Mouse (Mus musculus): Measurements from ENCODE around the gene Wasf2.

Gene Wasf2

DNA sequence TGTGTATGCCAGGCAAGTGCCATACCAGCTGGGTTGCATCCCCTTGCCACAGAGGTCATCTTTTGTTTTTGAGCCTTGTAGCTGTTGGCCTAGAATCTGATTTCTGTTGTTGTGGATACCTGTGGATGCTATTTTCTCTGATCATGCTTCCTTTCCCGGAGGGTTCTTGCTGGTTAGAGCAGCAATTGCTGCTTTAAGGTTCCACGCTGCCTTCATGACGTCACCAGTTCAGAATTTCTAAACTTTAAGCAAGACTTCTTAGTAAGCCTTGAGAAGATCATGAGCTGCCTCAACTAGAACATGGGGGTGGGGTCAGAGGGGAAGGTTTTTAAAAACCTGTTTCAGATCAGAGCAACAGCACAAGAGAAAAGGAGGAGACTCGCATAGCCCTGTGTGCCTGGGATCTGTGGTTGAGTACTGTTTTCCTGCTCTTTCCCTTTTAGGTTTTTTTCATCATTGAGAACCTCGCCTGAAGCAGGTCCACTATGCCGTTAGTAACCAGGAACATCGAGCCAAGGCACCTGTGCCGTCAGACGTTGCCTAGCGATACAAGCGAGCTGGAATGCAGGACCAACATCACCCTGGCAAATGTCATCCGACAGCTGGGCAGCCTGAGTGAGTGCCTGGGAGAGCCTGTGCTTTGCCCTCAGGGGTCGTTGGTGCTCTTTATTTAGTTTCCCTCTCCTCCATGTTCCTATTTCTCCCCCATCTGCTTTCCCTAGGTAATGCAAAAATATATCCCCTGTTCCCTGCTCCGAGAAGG, 45.9 kb downstream of the Wasf2 start:
- DNase-seq (ENCODE audit: low spot score in 2 of 2) = no peak

DNA sequence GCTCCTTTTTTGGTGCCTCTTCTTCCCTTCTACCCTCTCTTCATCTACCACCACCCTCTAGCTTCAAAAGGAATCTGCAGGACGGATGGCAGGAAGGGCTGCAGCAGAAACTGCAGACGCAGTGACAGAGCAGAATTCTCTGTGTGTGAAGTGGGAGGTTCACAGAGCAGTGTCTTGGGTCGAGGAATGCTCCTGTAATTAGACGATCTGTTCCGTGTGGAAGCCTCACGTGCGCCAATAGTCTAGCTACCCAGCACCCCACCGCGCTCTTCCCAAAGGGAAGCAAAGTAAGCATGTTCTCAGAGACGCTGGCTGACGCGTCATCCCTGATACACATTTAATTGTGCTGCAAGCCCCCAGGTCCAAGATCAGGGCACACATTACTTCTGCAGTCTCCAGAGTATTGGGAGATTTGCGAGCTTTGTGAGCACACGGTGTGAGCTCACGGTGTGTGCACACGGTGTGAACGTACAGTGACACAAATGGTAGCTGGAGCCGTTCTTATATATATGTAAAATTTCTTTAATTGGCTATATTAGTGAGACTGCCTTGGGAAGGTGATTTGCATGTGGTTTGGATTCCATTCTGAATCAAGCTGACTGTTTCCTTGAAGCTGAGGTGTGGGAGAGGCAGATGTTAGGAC, 46.6 kb downstream of the Wasf2 start:
- peak; percentile 38 to 44 for DNase-seq (ENCODE audit: low spot score in 2 of 2)

DNA sequence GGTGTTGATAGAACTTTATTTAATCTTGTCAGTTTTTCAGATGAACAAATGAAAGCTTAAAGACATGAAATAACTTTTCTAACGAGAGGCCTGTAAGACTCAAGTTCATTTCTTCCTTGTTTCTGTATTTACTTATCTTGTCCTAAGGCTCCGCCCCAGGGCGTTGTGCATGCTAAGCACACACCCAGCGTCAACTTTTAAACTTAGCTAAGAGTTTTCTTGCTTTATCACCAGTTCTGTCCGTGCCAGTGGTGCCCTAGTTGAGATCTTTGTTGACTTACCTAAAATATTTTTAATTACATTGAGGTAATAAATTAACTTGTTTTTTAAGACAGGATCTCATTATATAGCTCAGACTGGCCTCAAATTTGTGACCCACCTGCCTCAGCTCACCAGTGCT, 48.0 kb downstream of the Wasf2 start:
- DNase-seq (ENCODE audit: low spot score in 2 of 2) = no peak

DNA sequence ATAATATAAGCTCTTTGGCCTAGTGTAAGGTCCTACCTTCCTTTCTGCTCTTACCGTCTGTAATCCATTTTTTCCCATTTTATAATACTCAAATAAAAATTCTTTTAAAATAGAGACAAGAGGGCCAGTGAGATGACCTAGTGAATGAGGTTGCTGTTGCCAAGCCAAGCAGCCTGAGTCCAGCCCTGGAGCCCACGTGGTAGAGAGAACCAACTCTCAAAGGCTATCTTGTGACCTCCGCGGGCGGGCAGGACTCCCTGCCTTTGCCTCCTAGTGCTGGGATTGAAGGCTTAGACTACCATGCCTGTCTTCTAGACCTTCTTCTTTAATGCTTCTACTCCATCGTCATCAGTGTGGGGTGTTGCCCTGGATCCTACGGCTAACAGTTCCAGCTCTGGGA, 49.0 kb downstream of the Wasf2 start:
- no peak for DNase-seq (ENCODE audit: low spot score in 2 of 2)

DNA sequence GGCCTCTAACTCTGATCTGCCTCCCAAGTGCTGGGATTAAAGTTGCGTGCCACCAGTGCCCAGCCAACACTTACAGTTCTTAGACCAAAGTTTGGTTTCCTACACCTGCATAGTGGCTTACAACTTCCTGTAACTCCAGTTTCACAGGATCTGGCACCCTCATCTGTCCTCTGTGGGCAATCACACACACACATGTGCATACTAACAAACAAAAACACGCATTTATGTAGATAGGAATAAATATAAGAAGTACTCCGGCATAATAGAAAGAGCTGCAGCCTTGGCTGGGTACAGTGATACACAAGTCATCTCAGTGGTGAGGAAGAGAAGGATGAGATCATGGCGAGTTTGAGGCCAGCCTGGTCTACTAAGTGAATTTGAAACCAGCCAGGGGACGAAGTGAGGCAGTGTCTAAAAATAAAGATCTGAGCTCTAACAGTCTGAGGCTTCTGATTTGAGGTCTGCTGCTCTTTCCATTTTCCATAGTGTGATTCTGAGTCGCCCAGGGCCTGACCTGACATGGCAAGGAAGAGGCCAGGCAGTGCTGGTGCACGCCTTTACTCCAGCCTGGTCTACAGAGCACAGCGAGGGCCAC, 52.2 kb downstream of the Wasf2 start:
- no peak for DNase-seq (ENCODE audit: low spot score in 2 of 2)

DNA sequence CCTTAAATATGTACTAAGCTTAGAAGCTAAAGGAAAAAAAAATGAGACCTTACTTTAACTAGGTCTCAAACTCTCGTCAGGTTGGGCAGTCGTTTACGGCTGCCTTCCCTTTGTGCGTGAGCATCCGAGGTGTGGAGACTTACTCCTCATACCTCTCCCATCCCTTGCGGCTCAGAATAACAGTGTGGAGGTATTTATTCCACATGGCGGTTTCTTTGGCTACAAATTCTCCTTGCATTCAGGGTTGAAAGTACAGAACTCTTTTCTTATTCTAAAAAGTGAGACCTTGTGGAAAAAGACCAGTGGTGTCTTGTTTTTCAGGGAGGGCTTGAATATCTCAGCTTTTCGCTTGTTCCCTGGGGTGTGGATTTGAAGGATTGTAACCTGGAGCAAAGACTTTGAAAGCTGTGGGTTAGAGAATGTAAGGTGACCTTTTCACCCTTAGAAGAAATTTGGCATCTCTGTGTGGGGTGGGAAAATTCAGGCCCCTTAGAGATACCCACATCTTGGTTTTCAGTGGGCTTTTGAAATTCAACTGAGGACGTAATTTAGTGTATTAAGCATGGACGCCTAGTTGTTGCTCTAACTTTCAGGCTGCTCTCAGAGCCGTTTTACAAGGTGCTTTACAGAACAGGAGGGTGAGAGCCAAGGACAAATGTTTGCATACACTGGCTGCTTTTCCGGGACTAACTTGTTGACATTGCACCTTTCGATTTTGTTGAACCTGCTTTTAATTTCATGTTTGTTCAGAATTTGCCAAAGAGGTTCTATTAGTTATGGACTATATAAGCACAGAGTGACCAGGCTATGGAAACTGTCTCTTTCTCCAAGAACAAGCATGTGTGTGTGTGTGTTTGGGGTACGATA, 54.0 kb downstream of the Wasf2 start:
- DNase-seq (ENCODE audit: low spot score in 2 of 2) = no peak

DNA sequence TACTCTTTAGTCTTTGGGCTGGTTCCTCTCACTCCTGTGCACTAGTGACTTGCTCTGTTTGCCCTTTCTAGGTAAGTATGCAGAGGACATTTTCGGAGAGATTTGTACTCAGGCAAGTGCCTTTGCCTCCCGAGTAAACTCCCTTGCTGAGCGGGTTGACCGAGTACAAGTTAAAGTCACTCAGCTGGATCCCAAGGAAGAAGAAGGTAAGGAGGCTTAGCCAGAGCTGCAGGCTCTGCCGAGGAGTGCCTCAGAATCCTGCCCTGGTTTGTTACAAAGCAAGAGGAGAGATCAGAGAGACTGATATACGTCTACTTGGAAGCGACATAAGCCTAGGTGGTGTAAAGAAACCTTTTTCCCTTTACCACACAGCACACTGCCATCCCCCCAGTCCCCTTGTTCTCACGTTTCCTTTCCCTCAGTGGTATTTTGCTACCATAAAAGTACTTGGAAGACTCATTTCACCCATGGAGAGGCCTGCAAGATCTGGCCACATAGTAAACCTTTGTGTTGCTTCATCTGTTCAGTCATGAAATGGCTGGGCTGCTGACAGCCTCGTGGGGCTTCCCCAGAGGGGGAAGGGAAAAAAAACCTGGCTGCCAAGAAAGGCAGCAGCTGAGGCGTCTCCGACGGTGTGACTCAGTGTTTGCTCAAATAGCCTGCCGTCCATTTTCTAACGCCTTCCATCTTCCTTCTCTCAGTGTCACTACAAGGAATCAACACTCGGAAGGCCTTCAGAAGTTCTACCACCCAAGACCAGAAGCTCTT, 54.8 kb downstream of the Wasf2 start:
- DNase-seq (ENCODE audit: low spot score in 2 of 2) = no peak

DNA sequence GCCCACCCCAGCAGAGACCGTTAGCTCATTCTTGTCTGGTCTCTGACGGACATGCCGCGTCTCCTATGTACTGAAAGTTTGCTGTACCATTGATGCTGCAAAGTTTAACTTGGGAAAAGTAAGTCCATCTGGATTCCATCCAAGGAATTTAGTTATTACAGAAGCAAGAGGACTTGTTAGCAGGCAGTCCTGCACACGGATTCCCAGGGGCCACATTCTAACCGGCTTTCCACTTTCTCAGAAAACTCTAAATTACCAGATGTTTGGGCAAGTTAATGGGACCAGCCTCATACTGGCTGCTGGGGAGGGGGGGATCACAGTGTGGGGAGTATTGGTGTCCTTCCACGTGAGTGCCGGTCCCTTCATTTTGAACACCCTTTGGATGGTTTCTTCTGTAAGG, 55.6 kb downstream of the Wasf2 start:
- no peak for DNase-seq (ENCODE audit: low spot score in 2 of 2)

DNA sequence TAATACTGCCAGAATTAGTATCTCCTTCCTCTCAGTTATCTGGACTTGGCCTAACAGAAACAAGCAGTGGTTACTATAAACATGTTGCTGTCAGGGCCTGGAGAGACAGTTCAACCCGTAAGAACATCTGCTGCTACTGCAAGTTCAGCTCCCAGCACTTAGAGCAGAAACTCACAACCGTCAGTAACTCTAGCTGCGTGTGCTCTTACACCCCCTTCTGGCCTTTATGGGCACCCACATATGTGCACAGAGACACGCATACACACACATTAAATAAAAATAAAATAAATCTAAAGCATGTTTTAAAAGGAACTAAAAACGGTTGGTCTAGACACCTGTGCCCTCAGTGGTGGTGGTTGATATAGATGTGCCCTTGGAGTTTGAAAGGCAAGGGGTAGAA, 56.6 kb downstream of the Wasf2 start:
- DNase-seq (ENCODE audit: low spot score in 2 of 2) = no peak

DNA sequence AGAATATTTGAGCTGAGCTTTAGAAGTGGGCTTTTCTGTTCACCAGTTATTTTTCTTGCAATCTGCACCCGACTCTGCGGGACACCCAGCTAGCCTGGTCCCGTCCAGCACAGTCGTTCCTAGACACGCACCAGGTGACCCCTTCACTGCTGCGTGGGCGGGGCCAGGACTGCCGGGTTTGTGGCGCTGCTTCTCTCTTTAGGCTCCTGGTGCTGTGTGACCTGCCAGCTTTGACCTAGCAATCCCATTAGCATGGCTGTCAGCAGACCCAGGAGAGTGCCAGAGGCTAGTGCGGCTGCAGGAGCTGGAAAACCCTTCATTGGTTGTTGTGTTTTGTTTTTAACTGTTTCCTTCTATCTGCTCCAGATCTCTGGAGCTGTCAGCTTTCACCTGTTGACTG, 59.1 kb downstream of the Wasf2 start:
- DNase-seq (ENCODE audit: low spot score in 2 of 2) = no peak

DNA sequence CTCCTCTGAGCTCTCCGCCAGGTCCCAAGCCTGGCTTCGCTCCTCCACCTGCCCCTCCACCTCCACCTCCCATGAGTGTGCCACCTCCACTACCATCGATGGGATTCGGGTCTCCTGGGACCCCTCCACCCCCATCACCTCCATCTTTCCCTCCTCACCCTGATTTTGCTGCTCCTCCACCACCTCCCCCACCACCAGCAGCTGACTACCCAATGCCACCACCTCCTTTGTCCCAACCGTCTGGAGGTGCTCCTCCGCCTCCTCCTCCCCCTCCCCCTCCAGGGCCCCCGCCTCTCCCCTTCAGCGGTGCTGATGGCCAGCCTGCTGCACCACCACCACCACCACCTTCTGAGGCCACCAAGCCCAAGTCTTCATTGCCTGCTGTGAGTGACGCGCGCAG, 64.2 kb downstream of the Wasf2 start:
- no peak for DNase-seq (ENCODE audit: low spot score in 2 of 2)

DNA sequence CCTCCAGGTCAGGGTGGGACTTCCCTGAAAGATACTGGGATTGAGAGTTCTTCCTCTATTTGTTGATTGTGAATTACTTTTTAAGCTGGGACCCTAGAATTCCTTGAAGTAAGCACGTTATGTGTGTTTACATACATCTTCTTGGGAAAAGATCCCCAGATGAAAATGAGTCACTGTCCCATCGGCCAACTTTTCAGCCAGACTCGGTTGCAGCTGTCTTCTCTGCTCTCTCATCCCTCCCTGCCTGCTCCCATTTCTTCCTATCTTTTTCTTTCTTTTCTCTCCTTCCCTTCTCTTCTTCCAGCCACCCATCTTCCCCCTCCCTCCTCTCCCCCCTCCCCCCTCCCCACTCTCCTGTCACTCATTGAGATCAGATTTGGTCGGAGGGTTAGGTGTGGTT, 64.7 kb downstream of the Wasf2 start:
- no peak for DNase-seq (ENCODE audit: low spot score in 2 of 2)

DNA sequence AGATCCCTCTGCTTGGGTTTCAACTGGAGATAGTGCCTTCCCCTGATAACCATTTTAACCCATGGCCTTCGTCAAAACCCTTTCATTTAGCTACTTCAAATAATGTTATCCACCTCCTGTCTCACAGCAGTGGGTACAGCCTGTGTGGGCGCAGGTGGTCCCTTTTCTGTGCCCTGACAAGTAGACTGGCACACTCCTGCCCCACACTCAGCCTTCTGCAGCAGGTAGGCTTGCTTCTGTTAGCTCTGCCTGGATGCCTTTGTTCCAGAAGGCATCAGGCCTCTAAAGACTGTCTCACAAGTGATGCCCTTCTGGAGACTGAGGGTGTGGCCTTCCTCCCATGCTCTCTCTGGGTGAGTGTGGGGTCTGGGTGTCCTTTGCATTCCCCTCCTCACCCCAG, 65.8 kb downstream of the Wasf2 start:
- DNase-seq (ENCODE audit: low spot score in 2 of 2) = no peak

DNA sequence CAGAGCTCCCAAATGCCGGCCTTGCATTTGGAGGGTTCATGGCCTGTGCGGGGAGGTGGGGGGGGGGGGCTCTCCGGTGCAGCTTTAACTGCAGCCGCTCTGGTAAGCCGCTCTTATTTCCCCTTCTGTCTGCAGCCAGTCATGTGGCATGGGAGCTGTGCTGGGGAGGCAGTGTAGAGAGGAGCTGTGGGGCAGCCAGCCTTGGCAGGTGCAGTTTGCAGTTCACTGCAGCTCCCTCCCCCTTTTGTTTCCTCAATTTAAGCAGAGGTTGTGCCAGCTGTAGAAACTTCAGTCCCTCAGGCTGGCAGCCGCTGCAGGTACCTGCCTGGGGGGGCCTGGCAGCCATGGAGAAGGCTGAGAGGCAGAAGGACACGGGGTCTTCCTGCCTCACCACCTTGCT, 66.5 kb downstream of the Wasf2 start:
- DNase-seq (ENCODE audit: low spot score in 2 of 2) = no peak

DNA sequence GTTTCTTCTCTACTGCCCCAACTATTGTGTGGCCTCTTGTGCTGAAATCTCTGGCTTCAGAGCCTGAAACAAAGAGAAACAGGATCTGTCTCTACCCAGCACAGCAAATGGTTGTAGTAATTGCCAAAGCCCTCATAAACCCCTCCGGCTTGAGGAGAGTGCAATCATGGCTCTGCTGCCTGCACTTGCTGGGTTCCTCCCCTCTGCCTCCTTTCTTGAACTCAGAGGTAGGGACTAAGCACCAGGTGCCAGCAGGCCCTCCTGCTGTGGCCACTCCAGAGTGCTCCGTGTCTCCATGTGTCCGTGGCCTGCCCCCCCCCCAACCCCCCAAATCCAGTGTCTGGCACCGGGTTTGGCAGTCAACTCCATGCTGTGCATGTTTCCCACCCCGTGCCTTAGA, 67.0 kb downstream of the Wasf2 start:
- no peak for DNase-seq (ENCODE audit: low spot score in 2 of 2)

DNA sequence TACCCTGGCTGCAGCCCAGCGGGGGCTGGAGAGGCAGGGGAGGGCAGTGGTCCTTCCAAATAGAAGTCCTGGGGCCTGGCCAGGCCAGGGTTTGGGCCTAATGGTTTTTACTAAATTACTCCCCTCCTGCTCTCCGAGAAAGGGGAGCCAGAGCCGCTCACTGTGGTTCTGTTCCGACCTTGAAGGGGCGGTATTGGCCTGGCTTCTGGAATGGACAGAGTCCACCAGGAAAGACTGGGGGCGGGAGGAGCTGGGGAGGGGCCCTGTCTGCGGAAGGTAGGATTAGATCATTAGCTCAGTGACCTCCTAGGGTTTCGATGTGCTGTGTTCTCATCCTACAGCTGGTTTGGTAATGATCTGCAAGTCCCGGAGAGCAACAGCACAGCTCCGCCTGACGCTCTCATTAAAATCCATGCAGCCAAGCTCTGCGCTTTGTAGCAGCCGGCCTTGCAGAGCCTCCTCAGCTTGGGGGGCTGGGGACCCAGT, 67.5 kb downstream of the Wasf2 start:
- DNase-seq (ENCODE audit: low spot score in 2 of 2) = no peak

DNA sequence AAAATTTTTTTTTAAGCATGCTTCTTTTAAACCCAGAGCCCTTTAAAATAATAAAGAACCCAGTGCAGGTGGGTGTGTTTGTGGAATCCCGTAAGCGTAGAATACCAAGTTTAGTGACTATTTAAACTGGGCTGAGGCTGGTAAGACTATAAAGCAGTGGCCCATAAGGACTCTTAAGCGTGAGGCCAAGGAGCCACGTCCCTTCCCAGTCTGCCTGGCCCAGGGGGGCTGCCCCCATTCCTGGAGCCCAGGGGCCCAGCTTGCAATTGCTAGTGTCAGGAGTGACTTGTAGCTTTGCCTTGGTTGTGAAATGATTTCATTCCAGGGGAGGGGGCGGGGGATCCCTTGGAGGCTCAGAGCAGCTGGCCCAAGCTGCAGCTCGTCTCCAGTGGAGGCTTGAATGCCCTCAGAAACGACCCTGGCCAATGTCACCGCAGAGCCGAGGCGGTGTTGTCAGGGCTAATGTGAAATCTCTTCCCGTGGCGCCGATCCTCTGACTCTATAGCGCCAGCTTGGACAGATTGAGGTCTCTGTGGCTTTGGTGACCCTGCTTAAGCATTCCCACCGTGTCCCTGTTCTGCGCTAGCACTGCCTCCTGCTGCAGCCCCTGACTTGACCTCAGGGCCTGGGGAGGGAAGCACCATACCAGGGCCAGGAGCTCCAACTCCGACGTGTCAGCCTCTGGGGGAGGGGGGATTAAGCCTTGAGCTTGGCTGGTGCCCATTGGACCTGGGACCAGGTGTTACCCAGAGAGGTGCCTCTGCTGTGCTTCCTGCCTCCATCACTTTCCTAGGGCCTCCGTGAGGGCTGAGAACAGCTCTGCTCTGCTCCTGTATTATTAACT, 68.3 kb downstream of the Wasf2 start:
- DNase-seq (ENCODE audit: low spot score in 2 of 2) = no peak

DNA sequence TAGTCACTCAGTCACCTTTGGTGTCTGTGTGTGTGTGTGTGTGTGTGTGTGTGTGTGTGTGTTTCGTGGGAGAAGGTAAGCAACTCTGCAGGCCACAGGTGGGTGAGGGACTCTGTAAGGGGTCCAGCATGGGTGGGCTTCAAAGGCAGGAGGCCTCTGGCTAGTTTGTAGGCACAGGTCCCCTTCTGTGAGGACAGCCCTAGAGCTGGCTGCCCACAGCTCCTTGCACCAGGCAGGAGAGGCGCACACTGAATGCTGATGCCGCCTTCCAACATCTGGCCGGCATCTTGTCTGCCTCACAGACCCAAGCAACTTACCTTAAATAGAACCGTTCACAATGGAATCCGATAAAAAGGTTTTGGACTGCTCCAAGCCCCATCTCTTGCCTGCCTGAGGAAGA, 69.4 kb downstream of the Wasf2 start:
- no peak for DNase-seq (ENCODE audit: low spot score in 2 of 2)

DNA sequence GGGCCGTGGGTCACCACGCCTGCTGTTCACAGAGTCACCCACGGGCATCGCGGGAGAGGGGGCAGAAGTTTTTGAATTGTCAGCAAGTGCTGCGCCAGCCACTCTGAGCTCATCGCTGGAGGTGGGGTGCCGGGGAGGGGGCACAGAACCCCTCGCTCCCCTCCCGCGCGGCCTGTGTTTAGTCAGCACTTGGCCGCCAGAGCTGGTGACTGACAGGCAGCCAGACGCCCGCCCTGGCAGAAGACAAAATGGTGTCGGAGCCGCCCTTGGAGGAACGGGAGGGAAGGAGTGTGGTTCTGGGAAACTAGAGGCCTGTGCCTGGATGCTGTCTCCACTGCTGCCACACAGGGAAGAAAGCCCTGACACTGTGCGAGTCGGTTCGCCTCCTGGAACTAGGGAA, 70.0 kb downstream of the Wasf2 start:
- peak; percentile 47 to 68 for DNase-seq (ENCODE audit: low spot score in 2 of 2)

DNA sequence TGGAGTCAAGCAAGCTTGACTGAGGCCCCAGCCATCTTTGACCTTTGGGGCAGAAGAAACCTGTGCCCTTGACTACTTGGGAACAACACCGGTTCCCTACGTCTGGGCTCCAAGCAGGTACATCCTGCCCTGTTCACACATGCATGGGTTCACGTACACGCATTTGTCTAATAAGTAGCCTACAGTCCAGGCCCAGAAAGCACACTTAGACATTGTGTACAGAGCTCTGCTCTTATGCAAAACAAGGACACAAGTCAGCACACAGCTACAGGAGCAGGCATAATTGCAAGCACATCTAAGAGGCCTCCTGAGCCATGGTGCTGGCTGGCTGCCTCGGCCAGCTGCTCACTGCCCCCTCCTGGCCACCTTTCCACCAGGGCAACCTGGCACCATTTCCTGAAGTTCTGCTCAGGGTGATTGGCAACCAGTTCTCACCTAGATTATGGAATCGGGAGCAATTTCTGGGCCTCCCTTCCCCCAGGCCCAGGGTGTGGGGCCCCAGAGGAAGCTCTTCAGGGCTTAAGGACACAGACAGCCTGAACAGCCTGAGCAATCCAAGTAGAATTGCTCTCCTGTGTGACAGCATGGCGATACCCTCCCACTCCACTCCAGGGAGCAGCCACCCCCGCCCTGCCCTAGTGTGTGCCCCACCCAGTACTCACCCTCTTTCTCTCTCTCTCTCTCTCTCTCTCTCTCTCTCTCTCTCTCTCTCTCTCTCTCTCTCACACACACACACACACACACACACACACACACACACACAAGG, 70.9 kb downstream of the Wasf2 start:
- DNase-seq (ENCODE audit: low spot score in 2 of 2) = peak; percentile 21 to 42
